Mouse (Mus musculus): Measurements from ENCODE around the gene Plekhg5.

Gene Plekhg5

GRCm38 (mm10) chr4:152070494-152071396 lies 1.6 kb upstream of the Plekhg5 start:
- DNase-seq: no peak

GRCm38 (mm10) chr4:152072655-152073054 lies 357 bp downstream of the Plekhg5 start:
- DNase-seq: no peak

GRCm38 (mm10) chr4:152073715-152074114 lies 1.4 kb downstream of the Plekhg5 start:
- no peak for DNase-seq

GRCm38 (mm10) chr4:152074548-152074947 lies 2.2 kb downstream of the Plekhg5 start:
- no peak for DNase-seq

- no peak for DNase-seq
These were observed 4.9 kb downstream of the Plekhg5 start for GRCm38 (mm10) chr4:152077191-152077590.

GRCm38 (mm10) chr4:152078105-152078530 lies 5.8 kb downstream of the Plekhg5 start:
- no peak for DNase-seq

- no peak for DNase-seq
These were observed 7.0 kb downstream of the Plekhg5 start for GRCm38 (mm10) chr4:152079261-152079660.

GRCm38 (mm10) chr4:152079931-152080330 lies 7.6 kb downstream of the Plekhg5 start:
- DNase-seq: no peak

GRCm38 (mm10) chr4:152083611-152084220 lies 11.4 kb downstream of the Plekhg5 start:
- DNase-seq: no peak

GRCm38 (mm10) chr4:152084616-152085015 lies 12.3 kb downstream of the Plekhg5 start:
- no peak for DNase-seq

GRCm38 (mm10) chr4:152086505-152087210 lies 14.4 kb downstream of the Plekhg5 start:
- DNase-seq: peak; percentile 67 to 80

- no peak for DNase-seq
These were observed 15.1 kb downstream of the Plekhg5 start for GRCm38 (mm10) chr4:152087211-152088081.

- DNase-seq: no peak
These were observed 15.8 kb downstream of the Plekhg5 start for GRCm38 (mm10) chr4:152088133-152088532.

- DNase-seq: no peak
These were observed 16.3 kb downstream of the Plekhg5 start for GRCm38 (mm10) chr4:152088556-152089120.

GRCm38 (mm10) chr4:152090191-152090590 lies 17.9 kb downstream of the Plekhg5 start:
- DNase-seq: no peak

GRCm38 (mm10) chr4:152092751-152093293 lies 20.5 kb downstream of the Plekhg5 start:
- DNase-seq: no peak

GRCm38 (mm10) chr4:152094233-152094632 lies 21.9 kb downstream of the Plekhg5 start:
- DNase-seq: no peak

GRCm38 (mm10) chr4:152095937-152096910 lies 23.9 kb downstream of the Plekhg5 start:
- DNase-seq: peak; percentile 69

GRCm38 (mm10) chr4:152096927-152097326 lies 24.6 kb downstream of the Plekhg5 start:
- no peak for DNase-seq
